Mouse (Mus musculus) liver, embryonic 14.5 days (tissue): ENCODE measurements at regions not wholly inside any gene's neighbourhood (a gene's known extent, or its start where the extent isn't known, plus 50 kb on each side); places are given as distances from the start of the nearest gene placed in this dataset.

Experiments
- ATAC-seq: fragments of 200-750 bp; cut with Nextera tagmentation; 2 replicates; pipeline ENCODE4 v1.8.0; 2017; ENCODE audit warnings: moderate number of reproducible peaks, mild to moderate bottlenecking, moderate library complexity; ENCODE audit not compliant: insufficient read depth
- DNase-seq, 3 experiments: peaks; one replicate each; pipeline ENCODE4 v3.0.0-alpha.2; 2012 to 2013; ENCODE audit warnings: low read depth in 3 of 3, low spot score in 3 of 3
- H3K27ac ChIP-seq: fragments of 300-500 bp; sonication (generic); 2 replicates; pipeline ENCODE4 v1.5.1; 2014; ENCODE audit warnings: moderate library complexity, mild to moderate bottlenecking, control low read depth, inconsistent platforms
- H3K27me3 ChIP-seq: fragments of 300-500 bp; sonication (generic); 2 replicates; pipeline ENCODE4 v1.6.1; 2014; ENCODE audit warnings: mild to moderate bottlenecking, low read length, moderate library complexity; ENCODE audit not compliant: control insufficient read depth, insufficient read depth
- H3K36me3 ChIP-seq: fragments of 300-500 bp; sonication (generic); replicated peaks from 2 replicates; pipeline ENCODE4 v1.6.1; 2014; ENCODE audit warnings: low read depth; ENCODE audit not compliant: control insufficient read depth, insufficient read depth
- H3K4me1 ChIP-seq, 2 experiments: fragments of 200-500 bp in 1 of 2; fragments of 300-500 bp in 1 of 2; sonication (generic) in 1 of 2; replicated peaks; 2 replicates each; pipeline ENCODE4 v1.6.1; 2012 to 2014; ENCODE audit warnings: antibody characterized with exemption in 1 of 2, inconsistent platforms in 1 of 2, low read length in 1 of 2; ENCODE audit not compliant: control insufficient read depth in 2 of 2, insufficient read depth in 2 of 2
- H3K4me2 ChIP-seq: fragments of 300-500 bp; sonication (generic); 2 replicates; pipeline ENCODE4 v1.6.1; 2014; ENCODE audit warnings: low read depth, mild to moderate bottlenecking, control low read depth, moderate library complexity
- H3K4me3 ChIP-seq, 2 experiments: fragments of 200-500 bp in 1 of 2; fragments of 300-500 bp in 1 of 2; sonication (generic) in 1 of 2; 2 replicates each; pipeline ENCODE4 v1.5.1; 2012 to 2014; ENCODE audit warnings: low read depth in 2 of 2, low read length in 2 of 2, mild to moderate bottlenecking in 2 of 2, control low read depth in 1 of 2, inconsistent platforms in 1 of 2, moderate library complexity in 1 of 2; ENCODE audit not compliant: insufficient read depth in 1 of 2
- H3K9ac ChIP-seq: fragments of 300-500 bp; sonication (generic); replicated peaks from 2 replicates; pipeline ENCODE4 v1.6.1; 2014; ENCODE audit warnings: mild to moderate bottlenecking, control low read depth, moderate library complexity
- H3K9me3 ChIP-seq: fragments of 300-500 bp; sonication (generic); 2 replicates; pipeline ENCODE4 v1.6.1; 2016; ENCODE audit warnings: low read length, mixed read lengths; ENCODE audit not compliant: control insufficient read depth
- CTCF ChIP-seq: IDR thresholded peaks from 2 replicates; pipeline ENCODE4 v1.5.1; 2016; ENCODE audit warnings: antibody characterized with exemption, low read depth, control low read depth
- EP300 ChIP-seq: IDR thresholded peaks from 2 replicates; pipeline ENCODE4 v1.6.1; 2016; ENCODE audit warnings: antibody characterized with exemption, low read depth
- WGBS: fragments of 180-500 bp; shearing (Covaris S2); extraction: QIAGEN DNeasy Blood & Tissue Kit; methylation state at CpG from one replicate; pipeline ENCODE4 v1.1.7; 2014; ENCODE audit not compliant: insufficient replicate concordance; 5-methylcytosine and 5-hydroxymethylcytosine counted together

GRCm38 (mm10) chr12:8858748-8859147, 62.7 kb upstream of the Laptm4a start:
- peaks cover 0 to 1% of the 10 kb centered on the region in 2 experiments; a peak in 1 of 4 replicates for H3K4me1 ChIP-seq
- no peaks in the 10 kb centered on the region for H3K27me3 ChIP-seq
- TF ChIP-seq CTCF (no peak), EP300 (no peak)
- no peak for ATAC-seq
- no peaks in the 10 kb centered on the region for H3K36me3 ChIP-seq
- H3K9me3 ChIP-seq, result no peaks in the 10 kb centered on the region
- H3K9ac ChIP-seq, result no peak overlapping the region
- no peak overlapping the region for H3K27ac ChIP-seq
- H3K4me2 ChIP-seq, result no peak overlapping the region
- DNase-seq, result no peak
- 49% methylated on average over 7 of the region's 7 CpGs for WGBS
- H3K4me3 ChIP-seq, result no peak overlapping the region

DNA sequence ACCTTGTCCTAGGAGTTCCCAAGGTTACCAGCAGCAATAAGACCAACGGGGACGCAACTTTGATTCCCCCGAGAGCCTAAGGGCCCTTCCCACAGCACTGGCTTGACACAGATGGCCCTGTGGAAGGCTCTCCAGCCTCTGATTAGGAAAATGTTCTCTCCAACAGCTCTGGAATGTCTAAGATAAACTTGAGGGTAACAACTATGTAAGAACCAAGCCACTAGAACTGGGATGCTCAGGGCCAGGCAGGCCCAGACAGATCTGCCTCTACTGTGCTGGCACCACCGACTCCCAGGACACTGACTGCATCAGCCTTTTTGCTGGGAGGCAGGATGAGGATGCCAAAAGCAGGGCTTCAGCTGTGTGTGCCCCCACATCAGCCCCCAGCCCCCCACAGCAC, 61.9 kb upstream of the Laptm4a start:
- no peaks in the 10 kb centered on the region for H3K27me3 ChIP-seq
- no peak overlapping the region for H3K9ac ChIP-seq
- ATAC-seq (no peak), DNase-seq (no peak)
- H3K4me1 ChIP-seq, result peaks cover 0 to 1% of the 10 kb centered on the region in 2 experiments; a peak in 1 of 4 replicates
- no peak overlapping the region for H3K27ac ChIP-seq
- no peaks in the 10 kb centered on the region for H3K9me3 ChIP-seq
- 66% methylated on average over 4 of the region's 4 CpGs for WGBS
- H3K4me2 ChIP-seq, result no peak overlapping the region
- H3K36me3 ChIP-seq, result no peaks in the 10 kb centered on the region
- H3K4me3 ChIP-seq, result no peak overlapping the region
- TF ChIP-seq CTCF, result no peak
- no peak for TF ChIP-seq EP300

DNA sequence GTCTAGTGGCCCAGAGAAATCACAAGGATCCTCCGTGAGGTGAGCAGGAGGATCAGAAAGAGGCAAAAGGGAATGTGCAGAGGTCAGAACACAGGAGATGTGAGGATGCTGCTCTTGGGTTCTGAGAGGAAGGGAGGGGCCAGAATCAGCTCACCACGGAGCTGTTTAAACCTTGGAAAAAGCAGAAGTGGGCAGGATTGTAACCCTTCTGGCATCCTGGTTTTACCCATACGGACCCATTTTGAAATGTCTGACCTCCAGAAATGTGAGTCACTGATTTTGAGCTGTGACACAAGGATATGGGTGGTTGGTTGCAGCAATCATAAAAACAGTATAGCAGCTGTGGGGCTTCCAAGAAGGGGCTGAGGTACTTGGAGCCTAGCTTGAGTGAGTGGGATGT, 56.6 kb upstream of the Laptm4a start:
- DNase-seq (peak in 1 of 3 experiments; percentile 20), ATAC-seq (no peak)
- no peak overlapping the region for H3K27ac ChIP-seq
- no peak for TF ChIP-seq CTCF
- TF ChIP-seq EP300, result no peak
- no peaks in the 10 kb centered on the region for H3K36me3 ChIP-seq
- no peak overlapping the region for H3K4me2 ChIP-seq
- WGBS, result 11% methylated on average over 3 of the region's 3 CpGs
- H3K9me3 ChIP-seq, result no peaks in the 10 kb centered on the region
- H3K27me3 ChIP-seq, result no peaks in the 10 kb centered on the region
- H3K9ac ChIP-seq, result no peak overlapping the region
- no peak overlapping the region for H3K4me3 ChIP-seq
- no peaks in the 10 kb centered on the region; a peak in 2 of 4 replicates for H3K4me1 ChIP-seq

DNA sequence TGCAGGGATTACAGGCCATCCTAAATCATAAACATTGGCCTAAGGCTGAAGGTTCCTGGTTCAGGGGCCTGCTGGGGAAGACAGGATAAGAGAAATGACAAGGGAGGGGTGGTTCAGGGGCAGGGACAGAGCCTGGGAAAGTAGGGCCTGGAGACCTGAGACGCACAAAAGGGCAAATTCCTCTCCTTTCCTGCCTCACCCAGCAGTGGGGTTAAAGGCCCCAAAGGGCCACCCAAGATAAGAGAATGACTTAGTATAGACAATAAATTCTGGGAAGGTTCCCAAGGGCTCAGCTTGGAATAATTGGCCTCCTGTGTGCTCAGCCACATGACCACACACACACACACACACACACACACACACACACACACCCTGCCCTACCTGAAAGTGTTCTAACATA, 56.2 kb upstream of the Laptm4a start:
- DNase-seq (no peak), ATAC-seq (no peak)
- TF ChIP-seq CTCF (no peak), EP300 (no peak)
- Histone ChIP-seq H3K27me3 (no peaks in the 10 kb centered on the region), H3K4me3 (no peak overlapping the region), H3K9me3 (no peaks in the 10 kb centered on the region), H3K27ac (no peak overlapping the region), H3K36me3 (no peaks in the 10 kb centered on the region), H3K4me1 (no peaks in the 10 kb centered on the region; a peak in 2 of 4 replicates), H3K9ac (no peak overlapping the region), H3K4me2 (no peak overlapping the region)
- 25% methylated on average over 1 of the region's 1 CpGs for WGBS

- whole genome bisulfite sequencing, result 10% methylated on average over 1 of the region's 1 CpGs
- TF ChIP-seq CTCF (no peak), EP300 (no peak)
- ATAC-seq (no peak), DNase-seq (no peak)
- H3K9me3 ChIP-seq, result no peaks in the 10 kb centered on the region
- H3K9ac ChIP-seq, result no peak overlapping the region
- no peak overlapping the region for H3K4me3 ChIP-seq
- no peaks in the 10 kb centered on the region for H3K36me3 ChIP-seq
- no peaks in the 10 kb centered on the region; a peak in 2 of 4 replicates for H3K4me1 ChIP-seq
- no peaks in the 10 kb centered on the region for H3K27me3 ChIP-seq
- no peak overlapping the region for H3K4me2 ChIP-seq
- no peak overlapping the region for H3K27ac ChIP-seq
Measured at GRCm38 (mm10) chr12:8867104-8867503, 54.4 kb upstream of the Laptm4a start.
